Mouse (Mus musculus): ENCODE measurements around the gene Coa5. TPM values are rescaled to one million over a fixed set of nuclear protein-coding genes. Genes with fewer than 3 reads are reported as not detected.
A peak's percentile ranks its signal among the peaks of the same experiment; 100 is the strongest.

Coa5 gene
- total RNA-seq, 2 experiments from 2014 or later: 92.0 to 95.3 TPM

DNA sequence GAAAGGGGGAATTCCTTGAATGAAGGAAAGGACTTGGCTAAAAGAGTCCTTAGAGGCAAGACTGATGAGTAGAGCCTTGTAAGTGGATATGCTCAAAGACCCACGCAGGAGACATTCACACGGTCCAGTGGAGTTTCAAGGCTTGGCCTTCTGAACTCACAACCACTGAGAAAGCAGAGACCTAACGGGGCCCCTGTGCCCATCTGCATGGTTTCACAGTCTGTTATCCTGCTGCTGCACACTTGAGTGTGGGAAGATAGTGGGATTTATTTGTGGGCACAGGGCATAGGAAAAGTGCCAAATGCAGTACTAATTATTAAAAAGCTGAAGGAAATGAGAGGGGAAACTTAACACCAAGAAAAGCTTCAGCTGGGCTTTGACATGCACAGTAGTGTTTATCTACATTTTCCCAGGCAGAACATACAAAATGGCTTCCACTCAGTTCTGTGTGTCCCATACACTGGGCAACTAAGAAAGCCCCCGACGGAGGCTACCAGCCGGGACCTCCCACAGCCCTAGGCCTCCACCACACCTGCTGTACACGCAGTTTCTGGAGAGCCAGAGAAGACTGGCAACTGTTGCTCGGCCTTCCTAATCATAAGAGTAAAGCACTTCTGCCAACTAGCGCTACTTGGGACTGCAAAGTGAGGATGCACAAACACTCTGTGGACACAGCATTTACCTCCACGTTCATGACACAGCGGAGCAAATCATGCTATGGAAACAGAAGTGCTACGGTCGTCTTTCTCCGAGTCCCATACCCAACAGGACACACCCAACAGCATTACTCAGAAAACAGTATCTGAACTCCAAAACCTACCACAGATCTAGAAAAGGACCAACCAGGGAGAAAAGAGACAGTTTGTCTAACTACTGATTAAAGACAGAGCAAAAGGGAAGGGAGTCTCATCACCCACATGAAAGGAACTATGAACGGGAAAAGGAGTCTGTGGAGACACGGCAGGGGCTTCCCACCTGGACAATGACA lies 13.2 kb upstream of the Coa5 start:
- DNase-seq: no peak
- intact Hi-C loops (cut with DNase I): no loop called here

DNA sequence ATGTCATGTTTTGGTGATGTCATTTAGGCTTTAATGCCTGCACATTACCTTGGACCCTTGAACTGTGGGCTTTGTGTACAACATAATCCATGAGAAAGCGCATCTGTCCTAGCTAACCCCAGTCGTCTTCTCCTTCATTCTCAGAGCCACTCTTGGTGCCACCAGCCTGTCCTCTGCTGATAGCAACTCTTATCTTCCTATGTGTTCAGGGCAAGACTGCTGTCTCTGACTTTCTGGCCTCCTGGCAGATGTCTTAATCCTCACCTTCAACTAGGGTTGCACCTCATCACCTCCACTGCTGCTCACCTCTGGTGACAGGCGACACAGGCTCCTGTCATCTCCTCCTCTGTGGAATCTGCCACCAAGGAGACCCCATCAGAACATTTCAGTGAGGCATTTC lies 6.5 kb upstream of the Coa5 start:
- intact Hi-C loops (cut with DNase I): loop anchor here (10.0 kb wide), 1 partner anchor 428 kb away; the partner anchor contains the start of gene Tsga10
- DNase-seq: no peak

DNA sequence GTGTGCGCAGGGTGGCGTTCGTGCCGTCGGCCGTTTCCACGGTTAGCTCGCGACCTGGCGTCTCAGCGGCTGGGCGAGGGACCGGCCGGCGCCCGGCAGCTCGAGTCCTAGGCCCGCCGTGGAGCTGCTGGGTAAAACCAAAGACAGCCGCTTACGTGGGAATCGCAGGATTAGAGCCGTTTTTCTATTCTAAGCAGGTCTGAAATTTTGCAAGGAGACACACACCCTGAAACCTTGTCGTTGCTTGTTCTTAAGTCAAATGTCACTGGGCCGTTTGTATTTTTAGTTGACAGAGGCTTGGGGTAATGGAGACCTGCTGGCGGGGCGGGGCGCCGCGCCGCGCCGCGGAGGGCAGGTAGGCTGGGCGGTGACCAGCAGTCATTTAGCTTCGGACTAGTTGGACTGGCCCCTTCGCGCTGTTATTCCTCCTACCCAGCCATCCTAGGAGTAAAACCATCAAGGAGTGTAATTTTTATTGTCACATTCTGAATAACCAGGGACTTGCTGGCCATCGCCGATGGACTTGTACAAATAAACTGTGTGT lies 466 bp upstream of the Coa5 start:
- DNase-seq: no peak
- intact Hi-C loops (cut with DNase I): loop anchor here (10.0 kb wide), 1 partner anchor 434 kb away; the partner anchor contains the start of gene Tsga10

DNA sequence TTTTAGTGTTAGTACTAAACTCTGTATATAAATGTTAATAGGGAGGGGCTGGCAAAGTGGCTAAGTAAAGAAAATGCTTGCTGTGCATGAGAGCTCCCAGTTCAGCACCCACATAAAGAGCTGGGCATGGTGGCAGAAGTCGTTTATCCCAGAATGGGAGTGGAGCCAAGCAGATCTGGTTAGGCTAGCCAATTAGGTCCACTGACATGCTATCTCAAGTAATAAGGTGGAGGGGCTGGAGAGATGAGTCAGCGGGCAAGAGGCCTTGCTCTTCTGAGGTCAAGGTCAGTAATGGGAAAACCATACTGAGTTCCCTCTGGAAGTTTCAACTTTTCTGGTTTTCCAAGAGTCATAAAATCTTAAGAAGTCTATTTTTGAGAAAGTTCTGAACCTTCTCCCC lies 992 bp downstream of the Coa5 start:
- intact Hi-C loops (cut with DNase I): no loop called here
- DNase-seq: no peak

DNA sequence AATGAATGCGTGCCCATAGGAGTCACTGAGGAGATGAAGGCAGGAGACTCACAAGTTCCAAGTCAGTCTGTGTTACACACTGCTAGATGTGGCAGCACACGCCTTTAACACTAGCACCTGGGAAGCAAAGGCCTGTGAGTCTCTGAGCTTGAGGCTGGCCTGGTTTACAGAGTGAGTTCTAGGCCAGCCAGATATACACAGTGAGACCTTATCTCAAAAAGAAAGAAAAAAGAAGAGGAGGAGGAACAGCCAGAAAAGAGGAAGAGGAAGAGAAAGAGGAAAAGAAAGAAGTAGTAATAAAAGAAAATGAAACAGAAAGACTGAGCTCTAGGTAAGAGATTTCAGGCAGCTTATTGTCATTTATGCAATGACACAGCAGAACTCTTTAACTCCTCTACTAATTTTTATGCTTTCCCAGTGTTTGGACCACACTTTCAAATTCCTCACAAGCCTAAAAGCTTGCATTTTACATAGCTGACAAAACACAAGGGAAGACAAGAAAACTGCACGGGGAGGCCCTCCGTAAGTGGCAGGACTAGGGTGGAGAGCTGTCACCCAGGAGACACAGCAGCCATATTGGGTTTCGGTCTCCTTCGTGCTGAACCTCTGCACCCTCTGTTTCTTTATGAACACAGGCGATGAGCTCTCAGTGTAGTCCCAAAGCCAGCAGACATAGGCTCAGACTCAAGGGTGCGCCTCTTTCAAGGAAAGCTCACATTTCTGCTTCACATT lies 2.6 kb downstream of the Coa5 start:
- no peak for DNase-seq
- intact Hi-C loops (cut with DNase I): no loop called here

DNA sequence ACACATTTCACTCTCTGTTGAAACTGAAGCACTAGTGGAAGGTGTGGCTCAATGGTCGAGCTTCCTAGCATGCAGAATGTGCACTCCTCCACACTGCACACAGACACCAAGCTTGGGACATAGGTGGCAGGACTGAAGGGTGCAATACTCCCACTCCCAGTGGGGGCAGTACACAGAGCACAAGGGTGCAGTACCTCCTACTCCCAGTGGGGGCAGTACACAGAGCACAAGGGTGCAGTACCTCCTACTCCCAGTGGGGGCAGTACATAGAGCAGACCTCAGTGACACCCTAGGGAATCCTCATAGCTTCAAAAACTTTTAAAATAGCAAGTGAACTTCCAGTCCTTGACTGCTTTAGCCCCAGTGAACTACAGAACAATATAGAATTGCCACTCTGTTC lies 10.5 kb downstream of the Coa5 start:
- DNase-seq: peak in 1 of 2 experiments; percentile 35
- intact Hi-C loops (cut with DNase I): no loop called here

DNA sequence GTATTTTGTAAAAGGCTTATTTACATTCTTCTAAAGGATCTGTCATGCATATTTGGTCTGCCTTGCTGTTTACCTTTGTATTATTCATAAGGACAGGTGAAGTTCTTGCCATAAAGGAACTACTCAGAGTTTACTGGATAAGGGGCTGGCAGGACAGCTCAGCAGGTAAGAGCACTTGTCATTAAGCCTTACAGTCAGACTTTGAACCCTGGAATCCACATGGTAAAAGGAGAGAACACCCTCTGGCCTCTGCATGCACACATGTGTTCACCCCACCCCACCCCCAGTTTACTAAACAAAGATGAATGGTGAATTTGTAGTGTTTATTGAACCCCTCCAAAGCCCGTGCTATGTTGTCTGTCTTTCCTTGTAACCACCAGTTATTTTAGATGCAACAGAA lies 14.5 kb downstream of the Coa5 start:
- intact Hi-C loops (cut with DNase I): no loop called here

DNA sequence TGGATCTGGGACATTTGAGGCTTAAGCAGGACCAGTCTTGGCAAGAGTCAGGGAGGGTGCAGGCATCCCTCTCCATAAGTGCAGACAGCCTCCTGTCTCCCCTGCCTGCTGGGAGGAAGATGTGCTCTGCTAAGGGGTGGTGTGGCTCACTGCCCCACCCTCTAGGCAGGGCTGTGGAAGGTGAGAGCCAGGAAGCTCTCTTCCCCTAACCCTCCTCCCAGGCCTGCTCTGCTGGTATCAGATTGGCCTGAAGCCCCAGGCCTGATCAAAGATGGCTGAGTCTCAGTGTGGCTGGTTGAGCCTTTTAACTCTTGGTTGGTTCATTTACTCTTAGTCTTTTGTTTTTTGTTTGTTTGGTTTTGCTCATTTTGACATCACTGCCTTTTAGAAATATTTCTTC lies 20.3 kb downstream of the Coa5 start:
- no peak for DNase-seq
- intact Hi-C loops (cut with DNase I): no loop called here

More for the DNA sequence above, 14.5 kb downstream of the Coa5 start:
- DNase-seq: no peak

DNA sequence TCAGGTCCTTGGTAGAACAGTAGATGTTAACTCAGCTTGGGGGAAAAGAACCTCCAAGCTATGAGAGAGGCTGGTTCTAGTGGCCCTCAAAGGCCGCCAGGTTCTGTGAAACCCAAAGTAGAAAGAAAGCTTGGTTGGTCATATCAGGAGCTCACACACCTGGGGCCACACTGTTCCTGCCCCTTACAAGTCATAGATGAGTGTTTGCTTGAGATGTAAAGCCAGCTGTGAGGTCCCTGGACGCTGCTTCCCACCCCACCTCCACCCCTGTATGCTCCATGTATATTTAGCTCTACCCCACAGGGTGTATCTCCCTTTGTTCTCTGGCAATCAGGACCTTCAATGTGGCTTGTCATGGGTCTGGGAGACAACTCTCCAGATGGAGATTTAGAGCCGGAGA lies 21.2 kb downstream of the Coa5 start:
- intact Hi-C loops (cut with DNase I): no loop called here
- no peak for DNase-seq

DNA sequence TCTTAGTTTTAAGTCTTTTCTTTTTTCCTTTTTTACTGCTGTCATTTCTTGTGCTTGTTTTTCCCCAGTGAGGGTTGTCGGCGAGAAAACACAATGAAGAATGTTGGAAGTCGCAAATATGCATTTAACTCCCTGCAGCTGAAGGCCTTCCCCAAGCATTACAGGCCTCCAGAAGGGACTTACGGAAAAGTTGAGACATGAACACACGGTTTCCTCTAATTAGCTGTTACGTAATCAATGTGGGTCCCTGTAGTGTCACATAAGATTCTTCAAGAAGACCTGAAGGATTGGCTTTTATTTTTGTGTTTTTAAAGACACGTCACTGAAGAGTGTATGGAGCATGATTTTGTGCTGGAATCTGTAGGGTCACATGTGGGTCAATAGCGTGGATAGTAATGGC lies 21.8 kb downstream of the Coa5 start:
- DNase-seq: no peak
- intact Hi-C loops (cut with DNase I): no loop called here

DNA sequence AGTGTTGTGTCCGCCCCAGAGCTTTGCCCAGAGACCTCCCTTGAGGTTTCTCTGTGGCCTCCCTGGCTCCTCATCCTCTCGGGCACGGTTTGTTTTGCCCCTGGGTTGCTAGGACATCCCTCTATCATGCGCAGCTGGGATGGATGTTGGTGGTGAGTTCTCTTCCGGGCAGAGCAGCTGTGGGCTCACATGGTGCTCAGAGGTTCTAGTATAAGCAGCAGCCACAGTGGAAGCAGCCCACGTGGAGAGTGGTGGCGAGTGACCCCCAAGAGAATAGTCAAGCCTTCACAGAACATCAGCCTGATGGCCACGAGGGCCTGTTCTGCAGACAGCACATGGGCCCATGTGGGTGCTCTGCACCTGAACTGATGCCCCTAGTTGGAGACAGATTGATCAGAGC lies 22.7 kb downstream of the Coa5 start:
- intact Hi-C loops (cut with DNase I): no loop called here
- DNase-seq: no peak

DNA sequence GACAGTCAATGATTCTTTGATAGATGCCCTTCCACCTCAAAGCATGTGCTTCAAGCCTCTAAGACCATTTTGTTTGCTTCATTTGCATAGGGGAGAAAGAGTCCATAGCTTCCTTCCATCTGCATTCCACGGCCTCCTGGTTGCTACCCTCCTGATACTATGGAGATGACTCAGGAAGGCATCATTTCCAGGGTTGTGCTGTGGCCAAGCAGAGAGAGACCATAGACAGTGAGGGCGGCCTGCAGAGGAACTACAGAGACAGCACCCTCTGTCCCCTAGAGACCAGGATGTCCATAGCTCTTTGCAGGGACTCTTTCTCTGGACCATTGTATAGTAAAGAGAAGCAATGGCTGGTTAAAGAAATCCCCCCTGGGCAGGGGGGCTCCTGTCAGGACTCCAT lies 24.8 kb downstream of the Coa5 start:
- no peak for DNase-seq
- intact Hi-C loops (cut with DNase I): no loop called here

DNA sequence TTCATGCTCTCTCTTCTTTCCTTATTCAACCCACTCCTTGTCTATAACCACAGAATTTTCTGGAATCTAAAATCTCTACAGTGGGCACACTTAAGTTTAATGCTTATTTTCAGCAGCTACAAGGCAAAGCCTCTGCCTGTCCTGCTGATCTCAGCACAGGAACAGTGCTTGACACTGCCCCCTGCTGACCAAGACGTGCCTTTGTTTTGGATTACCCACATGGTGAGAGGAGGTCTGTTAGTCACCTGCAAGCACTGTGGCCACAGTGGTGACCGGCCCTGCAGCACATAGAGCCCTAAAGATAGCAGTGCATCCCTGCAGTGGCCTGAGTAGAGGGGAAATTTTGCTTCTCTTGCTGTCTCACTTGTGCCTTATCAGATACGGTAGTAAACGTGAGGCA lies 28.2 kb downstream of the Coa5 start:
- peak; percentile 32 to 55 for DNase-seq
- intact Hi-C loops (cut with DNase I): loop anchor here (1.0 kb wide), 1 partner anchor 129 kb away; no protein-coding TSS in a partner anchor

DNA sequence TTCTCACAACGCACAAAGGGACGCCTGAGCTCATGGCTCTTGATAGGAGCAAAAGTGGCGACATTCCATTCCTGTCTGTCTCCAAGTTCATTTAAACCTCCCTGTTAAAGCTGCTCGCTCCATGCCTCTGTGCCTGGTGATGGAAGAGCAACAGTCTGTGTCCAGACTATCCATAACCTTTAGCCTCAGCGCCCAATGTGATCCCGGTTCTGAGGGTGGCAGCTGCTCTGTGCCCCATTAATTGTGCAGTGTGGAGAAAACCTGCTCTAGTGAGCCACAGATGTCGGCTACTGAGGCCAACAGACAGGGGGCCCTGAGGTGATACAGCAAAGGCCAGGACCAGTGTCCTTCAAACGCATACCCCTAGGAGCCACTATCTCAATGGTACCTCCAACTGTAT lies 30.2 kb downstream of the Coa5 start:
- no peak for DNase-seq
- intact Hi-C loops (cut with DNase I): no loop called here

DNA sequence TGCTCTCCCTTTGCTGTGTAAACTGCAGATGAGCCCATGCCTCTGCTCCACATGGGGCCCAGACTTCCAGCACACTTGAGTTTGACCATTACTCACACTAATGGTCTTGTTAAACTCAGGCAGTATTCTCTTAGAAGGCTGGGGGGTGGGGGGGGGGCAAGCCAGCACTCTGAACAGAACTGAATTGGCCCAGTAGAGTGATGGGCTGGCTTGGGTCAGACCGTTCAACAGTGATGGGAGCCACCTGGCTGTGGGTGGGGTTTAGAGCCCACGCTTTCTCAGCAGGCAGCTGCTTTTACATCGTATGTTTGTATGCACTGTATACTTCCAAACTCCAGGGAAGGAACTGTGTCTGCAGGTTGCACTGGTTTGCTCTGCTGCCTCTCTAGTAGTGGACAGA lies 30.9 kb downstream of the Coa5 start:
- intact Hi-C loops (cut with DNase I): no loop called here
- no peak for DNase-seq

DNA sequence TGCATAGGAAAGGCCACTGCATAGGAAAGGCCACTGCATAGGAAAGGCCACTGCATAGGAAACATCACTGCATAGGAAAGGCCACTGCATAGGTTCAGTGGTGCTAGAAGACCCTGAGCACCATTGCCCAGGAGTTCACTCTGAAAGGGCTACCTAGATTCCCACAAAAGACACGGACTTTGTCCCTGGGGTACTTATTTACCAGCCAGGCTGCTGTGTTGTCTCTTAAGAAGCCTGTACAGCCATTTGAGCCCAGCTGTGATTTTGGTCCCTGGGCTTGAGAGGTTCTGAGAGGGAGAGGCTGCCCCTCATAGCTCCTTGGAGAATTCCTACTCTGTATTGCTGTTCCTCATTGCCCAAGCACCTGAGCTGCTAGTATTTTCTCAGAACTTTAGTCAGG lies 33.4 kb downstream of the Coa5 start:
- intact Hi-C loops (cut with DNase I): no loop called here

DNA sequence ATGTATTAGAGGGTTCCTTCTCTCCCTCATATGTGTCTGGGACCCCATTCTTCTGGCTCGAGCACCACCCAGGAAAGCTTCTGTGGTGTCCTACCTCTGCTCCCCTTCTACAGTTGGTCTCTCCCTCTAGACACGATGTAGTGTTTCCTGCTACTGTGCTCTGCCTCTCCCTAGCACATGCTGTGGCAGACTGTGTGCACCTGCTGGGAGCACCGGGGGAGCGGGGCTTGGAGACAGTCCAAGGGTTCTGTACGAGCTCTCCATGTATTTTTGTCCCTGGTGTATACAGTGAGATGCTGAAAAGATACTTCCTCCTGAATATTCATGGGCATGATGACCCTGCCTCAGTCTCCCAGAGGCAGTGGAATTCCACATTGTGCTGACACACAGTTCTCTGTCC lies 36.7 kb downstream of the Coa5 start:
- no peak for DNase-seq
- intact Hi-C loops (cut with DNase I): no loop called here

More for the DNA sequence above, 33.4 kb downstream of the Coa5 start:
- DNase-seq: no peak

DNA sequence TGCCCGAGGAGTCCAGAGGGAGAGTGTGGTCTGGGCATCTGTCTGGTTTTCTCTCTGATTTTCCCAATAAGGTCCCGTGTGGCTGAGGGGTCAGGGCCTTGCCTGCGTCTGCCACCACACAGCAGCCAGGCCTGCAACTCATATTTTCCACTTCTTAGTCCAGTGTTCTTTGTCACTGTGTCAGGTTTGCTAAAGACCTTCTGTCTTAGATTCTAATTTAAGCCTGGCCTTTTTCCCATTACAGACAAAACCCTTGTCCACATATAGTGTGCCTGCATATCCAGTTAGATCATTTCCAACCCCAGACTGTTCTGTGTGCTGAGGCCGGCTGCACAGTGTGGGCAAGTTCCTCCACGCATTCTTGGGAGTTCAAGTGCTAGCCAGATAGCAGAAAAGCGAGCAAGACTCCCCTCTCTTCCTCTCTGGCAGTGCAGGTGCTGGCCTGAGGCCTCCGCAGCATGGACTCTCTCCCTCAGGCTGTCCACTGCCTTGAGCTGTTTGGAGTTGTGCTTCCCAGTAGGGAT lies 43.4 kb downstream of the Coa5 start:
- intact Hi-C loops (cut with DNase I): loop anchor here (5.0 kb wide), 1 partner anchor 64 kb away; no protein-coding TSS in a partner anchor
- no peak for DNase-seq

DNA sequence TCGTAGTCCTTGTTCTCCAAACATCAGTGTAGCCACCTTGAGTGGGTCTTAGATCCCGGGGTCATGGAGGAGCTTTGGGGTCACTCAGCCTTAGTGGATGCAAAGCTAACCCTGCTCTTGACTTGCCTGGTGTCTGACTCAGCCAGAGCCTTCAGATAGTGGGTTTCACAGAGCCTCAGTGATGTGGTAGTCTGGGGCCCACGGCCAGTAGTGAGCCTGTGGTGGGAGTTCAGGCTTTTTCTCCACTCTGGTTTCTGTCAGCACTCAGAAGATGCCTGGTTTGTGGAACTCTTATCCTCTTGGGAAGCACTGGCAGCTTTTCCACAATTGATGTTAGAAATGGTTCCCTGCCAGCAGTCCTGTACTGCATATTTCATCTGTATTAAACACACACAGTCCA lies 45.6 kb downstream of the Coa5 start:
- DNase-seq: no peak
- intact Hi-C loops (cut with DNase I): no loop called here

DNA sequence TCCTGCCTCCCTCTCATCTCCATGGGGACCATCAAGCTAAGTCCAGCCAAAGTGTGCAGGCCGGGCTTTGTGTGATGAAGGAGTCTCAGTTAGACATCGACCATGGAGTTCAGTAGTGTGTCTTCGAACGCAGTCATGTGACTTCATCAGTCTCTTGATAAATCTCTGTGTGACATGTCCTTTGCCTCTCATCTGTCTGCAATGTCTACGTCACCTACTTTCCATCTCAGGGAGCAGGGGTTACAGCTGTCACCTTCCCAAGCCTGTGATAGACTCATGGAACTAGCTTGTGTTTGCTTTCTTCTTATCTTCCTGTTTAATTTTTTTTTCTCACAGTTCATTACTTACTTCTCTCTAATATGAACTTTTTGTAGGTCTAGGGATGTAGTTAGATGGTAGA lies 49.0 kb downstream of the Coa5 start:
- DNase-seq: no peak
- intact Hi-C loops (cut with DNase I): no loop called here

DNA sequence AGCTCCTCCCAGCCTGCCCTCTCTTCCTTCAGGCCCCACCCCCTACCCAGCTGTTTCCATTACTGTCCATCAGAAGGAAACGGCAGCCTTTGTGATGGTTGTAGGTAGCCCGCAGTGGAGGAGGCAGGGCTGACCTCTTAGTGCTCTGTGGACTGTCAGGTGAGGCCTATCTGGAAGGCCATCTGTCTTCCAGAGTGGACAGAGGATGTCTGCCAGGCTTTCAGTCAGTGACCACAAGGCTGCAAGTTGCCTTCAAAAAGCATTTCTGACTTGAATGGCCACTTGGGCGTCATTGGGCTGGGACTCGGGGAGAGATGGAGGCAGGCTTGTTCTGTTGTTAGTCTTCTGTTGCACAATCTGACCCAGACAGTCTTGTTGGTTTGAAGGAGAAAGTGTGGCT lies 50.4 kb downstream of the Coa5 start:
- DNase-seq: no peak
- intact Hi-C loops (cut with DNase I): no loop called here

All from gastrocnemius, postnatal 36 days (tissue).